Mouse (Mus musculus) forebrain, embryonic 13.5 days (tissue): Measurements from ENCODE around the gene Nsl1. TPM values are rescaled to one million over a fixed set of nuclear protein-coding genes. Genes with fewer than 3 reads are reported as not detected.

Experiments used
- ATAC-seq: fragments of 200-750 bp; cut with Nextera tagmentation; 2 replicates; pipeline ENCODE4 v1.8.0; 2017
- H3K27ac ChIP-seq: fragments of 300-500 bp; sonication (generic); 2 replicates; pipeline ENCODE4 v1.5.1; 2015; ENCODE audit warnings: inconsistent platforms, mild to moderate bottlenecking, moderate library complexity
- H3K27me3 ChIP-seq: fragments of 300-500 bp; sonication (generic); 2 replicates; pipeline ENCODE4 v1.6.1; 2015; ENCODE audit warnings: mild to moderate bottlenecking, inconsistent platforms
- H3K36me3 ChIP-seq: fragments of 300-500 bp; sonication (generic); 2 replicates; pipeline ENCODE4 v1.6.1; 2015; ENCODE audit warnings: mild to moderate bottlenecking, inconsistent platforms; ENCODE audit not compliant: poor library complexity, severe bottlenecking
- H3K4me1 ChIP-seq: fragments of 300-500 bp; sonication (generic); 2 replicates; pipeline ENCODE4 v1.6.1; 2015; ENCODE audit warnings: inconsistent platforms
- H3K4me2 ChIP-seq: fragments of 300-500 bp; sonication (generic); 2 replicates; pipeline ENCODE4 v1.6.1; 2015; ENCODE audit warnings: inconsistent platforms, mild to moderate bottlenecking, moderate library complexity
- H3K4me3 ChIP-seq: fragments of 300-500 bp; sonication (generic); 2 replicates; pipeline ENCODE4 v1.5.1; 2015; ENCODE audit warnings: mild to moderate bottlenecking, inconsistent platforms
- H3K9ac ChIP-seq: fragments of 300-500 bp; sonication (generic); 2 replicates; pipeline ENCODE4 v1.6.1; 2015; ENCODE audit warnings: mild to moderate bottlenecking, inconsistent platforms
- H3K9me3 ChIP-seq: fragments of 300-500 bp; sonication (generic); replicated peaks from 2 replicates; pipeline ENCODE4 v1.6.1; 2016; ENCODE audit warnings: inconsistent platforms
- WGBS: fragments of 180-500 bp; shearing (Covaris S2); methylation state at CpG from one replicate; pipeline ENCODE4 v1.1.7; 2015; 5-methylcytosine and 5-hydroxymethylcytosine counted together
- polyA plus RNA-seq: library from polyadenylated mRNA; unstranded; fragments of >200 nt; fragmentation: Nextera tagmentation; extraction: Ambion mirVana; gene quantifications from 2 replicates; pipeline ENCODE4 v1.2.1, GENCODE M21; 2015

The Nsl1 gene
- polyA plus RNA-seq, 1 experiment from 2014 or later = 19.7 TPM

DNA sequence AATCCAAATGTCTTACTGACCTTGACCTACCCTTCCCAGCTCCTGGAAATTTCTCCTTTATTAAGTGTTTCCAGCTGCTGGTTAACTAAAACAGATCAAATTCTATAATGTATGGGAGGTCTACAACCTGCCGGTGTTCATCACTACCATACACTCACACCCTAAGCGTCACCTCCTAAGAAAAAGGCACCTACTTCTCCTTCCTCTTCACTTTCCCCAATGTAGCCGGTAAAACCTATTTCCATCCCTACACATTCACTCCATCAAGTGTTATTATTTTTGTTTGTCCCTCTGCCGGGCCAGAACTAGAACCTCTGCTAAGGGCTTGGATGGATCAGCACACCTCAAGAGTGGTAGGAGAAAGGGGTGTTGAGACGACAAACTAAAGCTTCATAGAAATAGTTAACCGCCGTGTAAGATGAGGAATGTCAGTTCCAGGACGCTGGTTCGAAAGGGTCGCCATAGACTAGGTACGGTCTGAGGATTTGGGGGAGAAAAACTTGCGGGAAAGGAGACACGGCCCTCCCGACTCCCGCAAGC, 501 bp upstream of the Nsl1 start:
- WGBS = 6% methylated on average over 15 of the region's 15 CpGs
- Histone ChIP-seq H3K9me3 (no peaks in the 10 kb centered on the region), H3K27ac (no peak overlapping the region), H3K4me3 (peak overlapping the region; percentile 89), H3K9ac (peak overlapping the region; percentile 74), H3K4me2 (peak overlapping the region; percentile 87), H3K4me1 (peaks cover 19% of the 10 kb centered on the region), H3K27me3 (no peaks in the 10 kb centered on the region), H3K36me3 (peaks cover 13% of the 10 kb centered on the region)
- ATAC-seq = peak; percentile 58

DNA sequence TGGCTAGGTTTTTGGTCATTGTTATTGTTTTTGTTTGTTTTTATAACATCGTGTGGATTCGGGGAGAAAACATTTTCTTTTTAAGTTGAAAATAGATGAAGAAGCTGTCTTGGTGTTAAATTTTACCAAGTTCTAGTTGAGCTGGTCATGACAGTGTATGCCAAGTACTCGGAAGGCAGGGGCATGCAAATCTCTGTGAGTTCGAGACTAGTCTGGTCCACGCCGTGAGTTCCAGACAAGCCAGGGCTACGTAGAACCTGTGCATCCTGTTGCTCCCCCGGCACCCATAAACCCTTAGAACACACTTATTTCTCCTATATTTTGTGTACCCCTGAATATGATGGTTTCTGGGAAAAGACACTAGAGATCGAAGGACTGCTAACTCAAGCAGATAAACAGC, 888 bp downstream of the Nsl1 start:
- WGBS = 62% methylated on average over 9 of the region's 9 CpGs
- Histone ChIP-seq H3K9ac (peak overlapping the region; percentile 74), H3K9me3 (no peaks in the 10 kb centered on the region), H3K4me3 (peak overlapping the region; percentile 89), H3K27me3 (no peaks in the 10 kb centered on the region), H3K4me1 (peaks cover 19% of the 10 kb centered on the region), H3K36me3 (peaks cover 27% of the 10 kb centered on the region), H3K27ac (no peak overlapping the region), H3K4me2 (peak overlapping the region; percentile 87)
- no peak for ATAC-seq

DNA sequence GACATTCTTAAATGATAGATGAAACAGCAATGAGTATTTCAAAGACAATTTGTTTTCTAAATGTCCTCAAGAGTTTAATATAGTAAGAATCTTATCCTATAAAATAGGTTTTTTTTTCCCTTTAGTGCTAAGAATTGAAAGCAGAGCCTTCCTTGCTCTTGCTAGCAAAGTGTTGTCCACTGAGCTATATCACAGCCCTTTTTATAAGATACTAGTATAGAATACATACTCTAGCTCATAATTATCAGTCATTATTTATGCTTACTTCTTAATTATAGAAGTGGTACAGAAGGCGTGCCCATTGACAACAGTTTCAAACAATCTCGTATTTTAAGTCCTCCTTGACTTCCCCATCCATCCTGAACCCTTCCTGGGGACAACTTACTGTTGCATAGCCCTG, 1.7 kb downstream of the Nsl1 start:
- peaks cover 19% of the 10 kb centered on the region for H3K4me1 ChIP-seq
- ATAC-seq = no peak
- no peaks in the 10 kb centered on the region for H3K27me3 ChIP-seq
- H3K9me3 ChIP-seq = no peaks in the 10 kb centered on the region
- no peak overlapping the region for H3K27ac ChIP-seq
- H3K4me3 ChIP-seq = no peak overlapping the region
- peaks cover 35% of the 10 kb centered on the region for H3K36me3 ChIP-seq
- H3K9ac ChIP-seq = no peak overlapping the region
- 89% methylated on average over 2 of the region's 2 CpGs for WGBS
- H3K4me2 ChIP-seq = no peak overlapping the region

DNA sequence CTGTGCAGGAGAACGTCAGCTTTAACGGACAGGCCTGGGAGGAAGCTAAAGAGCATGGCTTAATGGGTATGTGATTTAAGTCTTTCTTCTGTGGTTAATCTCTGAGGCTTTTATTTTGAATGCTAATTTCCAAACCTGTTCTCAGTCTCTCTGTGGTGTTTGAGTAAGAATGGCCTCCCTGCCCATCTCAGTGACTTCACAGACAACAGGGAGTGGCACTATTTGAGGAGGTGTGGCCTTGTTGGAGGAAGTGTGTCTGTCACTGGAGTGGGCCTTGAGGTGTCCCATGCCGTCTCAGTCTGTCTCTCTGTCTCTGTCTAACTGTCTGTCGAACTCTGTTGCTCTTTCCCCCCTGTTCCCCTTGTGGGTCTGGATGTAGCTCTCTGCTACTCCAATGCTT, 2.4 kb downstream of the Nsl1 start:
- WGBS = 85% methylated on average over 4 of the region's 4 CpGs
- Histone ChIP-seq H3K27me3 (no peaks in the 10 kb centered on the region), H3K4me1 (peaks cover 19% of the 10 kb centered on the region), H3K9ac (no peak overlapping the region), H3K27ac (no peak overlapping the region), H3K4me3 (no peak overlapping the region), H3K36me3 (peaks cover 42% of the 10 kb centered on the region), H3K4me2 (no peak overlapping the region), H3K9me3 (no peaks in the 10 kb centered on the region)
- no peak for ATAC-seq

DNA sequence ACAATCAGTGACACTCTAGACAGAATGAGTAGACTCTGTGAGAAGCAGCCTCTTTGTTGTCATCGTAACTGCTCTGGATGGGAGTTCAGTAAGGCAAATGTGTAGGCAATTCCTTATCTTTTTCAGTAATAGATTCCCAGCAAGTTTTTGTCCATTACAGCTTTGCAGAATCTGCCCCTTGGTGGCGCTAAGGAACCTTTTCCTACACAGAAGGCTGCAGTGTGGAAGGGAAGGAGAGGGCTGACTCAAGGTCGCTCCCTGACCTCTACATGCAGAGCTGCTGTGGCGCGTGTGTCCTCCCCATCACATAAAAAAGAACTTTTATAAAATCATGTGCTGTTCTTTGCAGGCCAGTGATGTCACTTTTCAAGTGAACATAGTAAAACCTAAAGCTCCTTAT, 5.6 kb downstream of the Nsl1 start:
- Histone ChIP-seq H3K4me2 (no peak overlapping the region), H3K4me3 (no peak overlapping the region), H3K36me3 (peaks cover 73% of the 10 kb centered on the region), H3K9ac (no peak overlapping the region), H3K27ac (no peak overlapping the region), H3K27me3 (no peaks in the 10 kb centered on the region), H3K4me1 (peaks cover 11% of the 10 kb centered on the region), H3K9me3 (no peaks in the 10 kb centered on the region)
- ATAC-seq = no peak
- 80% methylated on average over 5 of the region's 5 CpGs for WGBS

DNA sequence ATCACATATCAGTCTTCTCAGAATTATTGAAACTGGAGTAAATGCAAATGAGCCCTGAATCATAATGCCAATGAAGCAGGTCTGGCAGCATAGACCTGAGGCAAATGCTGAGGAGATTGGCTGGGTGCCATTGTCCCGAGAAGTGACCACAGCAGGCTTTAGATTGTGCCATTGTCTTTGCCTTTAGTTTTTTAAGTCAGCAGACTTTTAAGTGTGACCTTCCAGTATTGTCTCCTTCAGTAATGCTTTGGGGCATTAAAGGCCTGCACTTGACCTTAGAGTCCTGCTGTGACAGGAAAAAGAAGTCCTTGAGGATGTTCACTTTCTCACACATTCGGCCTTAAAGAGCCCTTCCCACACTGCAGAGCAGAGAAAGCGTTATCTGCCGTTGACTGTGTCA, 7.4 kb downstream of the Nsl1 start:
- Histone ChIP-seq H3K4me3 (no peak overlapping the region), H3K27ac (no peak overlapping the region), H3K27me3 (no peaks in the 10 kb centered on the region), H3K36me3 (peaks cover 87% of the 10 kb centered on the region), H3K9ac (no peak overlapping the region), H3K4me1 (no peaks in the 10 kb centered on the region), H3K4me2 (no peak overlapping the region), H3K9me3 (no peaks in the 10 kb centered on the region)
- no peak for ATAC-seq
- 84% methylated on average over 4 of the region's 4 CpGs for WGBS

DNA sequence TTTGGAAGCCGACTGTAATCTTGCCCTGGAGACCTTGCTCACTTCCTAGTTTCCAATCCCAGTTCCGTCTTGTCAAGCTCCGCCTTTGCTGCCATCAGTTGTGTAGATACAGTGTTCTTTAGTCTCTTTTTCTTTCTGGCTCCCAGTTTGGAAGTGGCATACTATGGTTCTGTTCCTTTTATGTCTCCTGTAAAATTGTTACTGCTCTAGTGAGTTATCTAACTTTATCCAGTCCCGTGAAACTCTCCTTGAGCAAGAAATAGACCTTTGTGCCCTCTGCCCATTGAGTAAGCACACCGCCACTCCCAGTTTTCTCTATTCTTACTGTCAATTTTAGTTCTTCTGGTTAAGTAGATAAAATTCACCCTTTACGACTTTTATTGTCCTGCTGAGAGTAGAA, 8.8 kb downstream of the Nsl1 start:
- H3K9ac ChIP-seq = no peak overlapping the region
- H3K4me1 ChIP-seq = no peaks in the 10 kb centered on the region
- no peaks in the 10 kb centered on the region for H3K27me3 ChIP-seq
- no peaks in the 10 kb centered on the region for H3K9me3 ChIP-seq
- H3K27ac ChIP-seq = no peak overlapping the region
- WGBS = 93% methylated on average over 6 of the region's 6 CpGs
- no peak overlapping the region for H3K4me3 ChIP-seq
- no peak overlapping the region for H3K4me2 ChIP-seq
- ATAC-seq = no peak
- H3K36me3 ChIP-seq = peaks cover 79% of the 10 kb centered on the region

DNA sequence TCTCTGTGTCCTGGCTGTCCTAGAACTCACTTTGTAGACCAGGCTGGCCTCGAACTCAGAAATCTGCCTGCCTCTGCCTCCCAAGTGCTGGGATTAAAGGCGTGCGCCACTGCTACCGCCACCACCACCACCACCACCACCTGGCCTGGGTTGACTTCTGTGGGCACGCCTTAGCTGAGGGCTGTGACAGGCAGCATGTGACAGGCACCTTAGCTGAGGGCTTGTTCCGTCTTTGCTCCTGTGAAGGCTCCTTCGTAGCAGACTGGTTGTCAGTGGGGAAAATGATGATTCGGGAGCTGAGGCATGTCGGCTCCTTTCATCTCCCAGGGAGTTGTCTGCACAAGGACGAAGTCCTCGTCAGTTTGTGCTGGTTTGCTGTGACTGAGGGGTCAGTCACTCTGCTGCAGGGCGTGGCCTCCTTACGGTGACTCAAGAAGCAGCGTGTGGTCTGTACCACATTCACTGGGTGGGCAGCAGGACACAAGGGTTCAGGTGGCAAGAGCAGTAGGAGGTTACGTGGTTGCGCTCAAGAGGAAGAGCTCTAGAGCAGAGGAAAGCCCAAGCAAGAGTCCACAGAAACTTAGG, 9.6 kb downstream of the Nsl1 start:
- ATAC-seq = no peak
- Histone ChIP-seq H3K9me3 (no peaks in the 10 kb centered on the region), H3K27me3 (no peaks in the 10 kb centered on the region), H3K9ac (no peak overlapping the region), H3K36me3 (peaks cover 83% of the 10 kb centered on the region), H3K4me1 (no peaks in the 10 kb centered on the region), H3K4me2 (no peak overlapping the region), H3K27ac (no peak overlapping the region), H3K4me3 (no peak overlapping the region)
- WGBS = 94% methylated on average over 16 of the region's 16 CpGs

DNA sequence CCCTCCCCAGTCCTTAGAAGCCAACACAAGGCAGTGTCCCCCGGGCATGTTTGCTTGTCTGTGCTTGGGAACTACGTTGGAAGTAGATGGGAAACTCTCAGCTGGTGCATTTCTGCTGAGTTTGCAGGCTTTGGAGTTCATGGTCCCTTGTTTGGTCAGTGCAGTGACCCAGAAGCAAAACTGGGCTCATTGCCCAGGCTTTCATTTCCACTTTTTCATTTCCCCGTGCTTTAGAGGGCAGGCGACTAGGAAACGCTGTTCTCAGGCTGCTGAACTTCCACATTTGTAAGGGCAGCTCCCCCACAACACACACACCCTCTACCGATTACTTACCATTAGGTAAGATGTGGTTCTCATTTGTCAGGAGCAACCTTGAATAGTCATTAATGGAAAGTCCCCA, 10.2 kb downstream of the Nsl1 start:
- no peak overlapping the region for H3K27ac ChIP-seq
- H3K9ac ChIP-seq = no peak overlapping the region
- WGBS = 66% methylated on average over 6 of the region's 6 CpGs
- no peak overlapping the region for H3K4me3 ChIP-seq
- H3K36me3 ChIP-seq = peaks cover 83% of the 10 kb centered on the region
- H3K4me1 ChIP-seq = no peaks in the 10 kb centered on the region
- H3K27me3 ChIP-seq = no peaks in the 10 kb centered on the region
- ATAC-seq = no peak
- H3K4me2 ChIP-seq = no peak overlapping the region
- H3K9me3 ChIP-seq = no peaks in the 10 kb centered on the region

DNA sequence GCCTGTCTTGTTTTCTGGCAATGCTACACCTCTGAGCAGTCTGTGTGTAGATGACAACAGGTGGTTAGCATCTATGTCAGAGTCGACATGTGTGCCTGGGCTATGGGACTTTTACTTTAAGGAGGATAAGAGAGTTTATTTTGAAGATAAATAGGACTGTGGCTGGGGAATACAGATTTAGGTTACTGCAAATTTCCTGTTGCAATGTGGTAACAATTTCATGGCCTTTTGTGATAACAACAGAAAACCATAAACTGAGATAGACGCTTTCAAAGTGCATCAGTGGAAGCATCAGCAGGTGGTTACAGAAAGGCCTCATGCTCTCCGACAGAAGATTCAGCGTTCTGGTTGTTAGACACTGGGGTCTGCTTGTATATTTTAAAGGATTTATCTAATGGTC, 10.7 kb downstream of the Nsl1 start:
- ATAC-seq = no peak

DNA sequence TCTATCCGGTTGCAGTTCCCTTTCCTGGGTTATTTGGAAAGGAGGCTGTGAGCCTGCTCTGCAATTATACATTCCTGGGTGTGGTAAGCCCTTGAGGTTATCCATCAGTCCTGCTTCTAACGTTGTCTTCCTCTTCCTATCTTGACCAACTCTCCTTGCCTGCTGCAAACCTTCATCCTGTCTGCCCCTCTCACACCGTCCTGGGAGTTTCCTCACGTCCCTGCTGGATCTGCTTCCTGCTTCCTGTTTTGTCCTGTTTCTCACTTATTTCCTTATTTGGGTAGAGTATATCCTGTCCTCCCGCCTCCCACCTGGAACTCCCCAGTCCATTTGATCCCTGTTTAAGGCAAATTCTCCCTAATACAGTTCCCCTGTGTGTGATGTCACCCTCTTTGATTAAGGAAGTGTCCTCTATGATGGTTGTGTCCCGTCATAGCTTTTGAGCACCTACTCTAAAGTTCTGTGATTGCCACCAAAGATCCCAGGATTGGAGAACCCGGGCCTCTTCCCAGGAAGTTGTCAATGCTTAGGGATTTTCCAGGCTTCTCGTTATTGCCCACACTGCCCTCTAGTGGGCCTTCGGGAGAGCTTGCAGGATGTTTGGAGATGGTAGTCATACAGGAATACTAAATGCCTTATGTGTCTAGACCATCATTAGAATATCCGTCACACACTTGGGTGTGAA, 12.5 kb downstream of the Nsl1 start:
- Histone ChIP-seq H3K27me3 (no peaks in the 10 kb centered on the region), H3K27ac (no peak overlapping the region), H3K4me2 (no peak overlapping the region), H3K36me3 (peaks cover 73% of the 10 kb centered on the region), H3K9me3 (no peaks in the 10 kb centered on the region), H3K4me3 (no peak overlapping the region), H3K9ac (no peak overlapping the region), H3K4me1 (no peaks in the 10 kb centered on the region)
- ATAC-seq = no peak
- 71% methylated on average over 10 of the region's 10 CpGs for WGBS

More for the DNA sequence above, 10.7 kb downstream of the Nsl1 start:
- H3K9ac ChIP-seq = no peak overlapping the region
- H3K36me3 ChIP-seq = peaks cover 84% of the 10 kb centered on the region
- H3K27me3 ChIP-seq = no peaks in the 10 kb centered on the region
- no peak overlapping the region for H3K4me2 ChIP-seq
- no peaks in the 10 kb centered on the region for H3K4me1 ChIP-seq
- no peak overlapping the region for H3K27ac ChIP-seq
- H3K9me3 ChIP-seq = no peaks in the 10 kb centered on the region
- WGBS = 93% methylated on average over 4 of the region's 4 CpGs
- H3K4me3 ChIP-seq = no peak overlapping the region

DNA sequence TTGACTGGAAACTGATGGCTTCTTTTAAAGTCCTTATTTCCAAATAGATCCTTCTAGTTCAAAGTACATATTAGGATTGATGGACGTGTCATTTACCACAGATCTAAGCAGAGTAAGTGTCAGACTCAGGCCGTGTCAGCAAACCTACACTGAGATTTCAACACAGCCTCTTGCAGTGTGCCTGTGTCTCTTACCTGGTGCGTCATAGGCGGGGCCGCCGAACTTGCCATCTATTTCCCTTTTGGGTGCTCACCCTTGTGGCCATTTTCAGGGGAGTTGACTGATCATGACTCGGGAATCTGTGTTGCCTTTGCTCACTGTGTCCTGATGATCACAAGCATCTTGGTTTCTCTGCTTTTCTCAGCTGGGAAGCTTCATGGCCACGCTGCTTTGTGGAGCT, 20.4 kb downstream of the Nsl1 start:
- Histone ChIP-seq H3K9me3 (no peaks in the 10 kb centered on the region), H3K27ac (no peak overlapping the region), H3K27me3 (no peaks in the 10 kb centered on the region), H3K4me1 (no peaks in the 10 kb centered on the region), H3K4me3 (no peak overlapping the region), H3K4me2 (no peak overlapping the region), H3K9ac (no peak overlapping the region), H3K36me3 (peaks cover 56% of the 10 kb centered on the region)
- 90% methylated on average over 8 of the region's 8 CpGs for WGBS
- ATAC-seq = no peak
